Mouse (Mus musculus) midbrain, postnatal 0 days (tissue): ENCODE measurements at regions not wholly inside any gene's neighbourhood (a gene's known extent, or its start where the extent isn't known, plus 50 kb on each side); places are given as distances from the start of the nearest gene placed in this dataset.

Source experiments
- ATAC-seq: fragments of 200-750 bp; cut with Nextera tagmentation; 2 replicates; pipeline ENCODE4 v1.8.0; 2017; ENCODE audit warnings: moderate number of reproducible peaks, mild to moderate bottlenecking, moderate TSS enrichment, moderate library complexity; ENCODE audit not compliant: low FRiP score
- DNase-seq: peaks from one replicate; pipeline ENCODE4 v3.0.0-alpha.2; 2015; ENCODE audit warnings: low spot score
- H3K27ac ChIP-seq: fragments of 300-500 bp; sonication (generic); 2 replicates; pipeline ENCODE4 v1.5.1; 2014; ENCODE audit warnings: low read depth, mild to moderate bottlenecking, low read length, mixed read lengths
- H3K27me3 ChIP-seq: fragments of 300-500 bp; sonication (generic); 2 replicates; pipeline ENCODE4 v1.6.1; 2014; ENCODE audit warnings: low read length, control low read depth, mixed read lengths; ENCODE audit not compliant: insufficient read depth
- H3K36me3 ChIP-seq: fragments of 300-500 bp; sonication (generic); 2 replicates; pipeline ENCODE4 v1.6.1; 2014; ENCODE audit warnings: low read length, control low read depth, mixed read lengths; ENCODE audit not compliant: insufficient read depth
- H3K4me1 ChIP-seq: fragments of 300-500 bp; sonication (generic); 2 replicates; pipeline ENCODE4 v1.6.1; 2014; ENCODE audit warnings: mild to moderate bottlenecking, control low read depth, antibody characterized with exemption, low read length, mixed read lengths; ENCODE audit not compliant: insufficient read depth
- H3K4me2 ChIP-seq: fragments of 300-500 bp; sonication (generic); 2 replicates; pipeline ENCODE4 v1.6.1; 2014; ENCODE audit warnings: low read depth, mild to moderate bottlenecking, low read length, mixed read lengths; ENCODE audit not compliant: poor library complexity, severe bottlenecking
- H3K4me3 ChIP-seq: fragments of 300-500 bp; sonication (generic); 2 replicates; pipeline ENCODE4 v1.5.1; 2014; ENCODE audit warnings: low read depth, mild to moderate bottlenecking, low read length, moderate library complexity
- H3K9ac ChIP-seq: fragments of 300-500 bp; sonication (generic); replicated peaks from 2 replicates; pipeline ENCODE4 v1.6.1; 2014; ENCODE audit warnings: mild to moderate bottlenecking, low read length, moderate library complexity, mixed read lengths; ENCODE audit not compliant: poor library complexity, severe bottlenecking
- H3K9me3 ChIP-seq: fragments of 300-500 bp; sonication (generic); 2 replicates; pipeline ENCODE4 v1.6.1; 2016; ENCODE audit warnings: low read length, control low read depth
- CTCF ChIP-seq: IDR thresholded peaks from 2 replicates; pipeline ENCODE4 v1.5.1; 2016; ENCODE audit warnings: antibody characterized with exemption, mild to moderate bottlenecking
- WGBS: fragments of 180-500 bp; shearing (Covaris S2); extraction: QIAGEN DNeasy Blood & Tissue Kit; methylation state at CpG from one replicate; pipeline ENCODE4 v1.1.7; 2014; 5-methylcytosine and 5-hydroxymethylcytosine counted together

DNA sequence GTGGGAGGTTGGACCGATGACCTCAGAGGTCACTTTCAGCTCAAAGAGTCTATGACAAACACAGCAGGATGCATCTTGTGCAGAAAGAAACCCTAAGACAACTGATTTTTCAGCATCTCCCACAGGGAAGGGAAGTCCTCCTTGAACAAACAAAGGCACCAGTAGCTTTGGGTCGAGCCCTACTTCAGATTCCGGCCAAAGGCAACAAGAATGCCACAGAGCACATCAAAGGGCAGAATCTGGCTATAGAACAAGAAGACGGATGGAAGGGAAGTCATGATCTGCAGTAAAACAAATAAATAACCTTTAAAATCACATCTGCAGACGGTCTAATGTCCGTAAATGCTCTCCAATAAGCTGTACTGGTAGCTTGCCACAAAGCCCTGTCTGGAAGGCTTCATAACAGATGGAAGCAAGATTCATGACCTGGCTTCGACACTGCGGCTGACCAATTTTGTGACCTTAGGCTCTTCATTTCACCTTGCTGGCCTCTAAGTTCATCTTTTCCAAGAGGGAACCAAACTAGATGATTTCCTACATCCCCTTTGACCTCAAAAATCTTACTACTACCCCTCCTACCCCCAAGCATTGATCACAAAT, 630.4 kb upstream of the A1bg start:
- Histone ChIP-seq H3K9ac (no peak overlapping the region), H3K27me3 (no peaks in the 10 kb centered on the region), H3K4me1 (no peaks in the 10 kb centered on the region), H3K36me3 (no peaks in the 10 kb centered on the region), H3K27ac (no peak overlapping the region), H3K9me3 (no peaks in the 10 kb centered on the region), H3K4me2 (no peak overlapping the region), H3K4me3 (no peak overlapping the region)
- no peak for TF ChIP-seq CTCF
- no peak for ATAC-seq
- no peak for DNase-seq
- WGBS, result 57% methylated on average over 8 of the region's 8 CpGs

GRCm38 (mm10) chr15:61551206-61551605, 628.4 kb upstream of the A1bg start:
- DNase-seq, result no peak
- 89% methylated on average over 5 of the region's 5 CpGs for WGBS
- no peaks in the 10 kb centered on the region for H3K36me3 ChIP-seq
- no peaks in the 10 kb centered on the region for H3K9me3 ChIP-seq
- H3K9ac ChIP-seq, result no peak overlapping the region
- no peak overlapping the region for H3K4me2 ChIP-seq
- H3K27me3 ChIP-seq, result no peaks in the 10 kb centered on the region
- no peak for ATAC-seq
- H3K27ac ChIP-seq, result no peak overlapping the region
- no peak overlapping the region for H3K4me3 ChIP-seq
- no peak for TF ChIP-seq CTCF
- H3K4me1 ChIP-seq, result no peaks in the 10 kb centered on the region

DNA sequence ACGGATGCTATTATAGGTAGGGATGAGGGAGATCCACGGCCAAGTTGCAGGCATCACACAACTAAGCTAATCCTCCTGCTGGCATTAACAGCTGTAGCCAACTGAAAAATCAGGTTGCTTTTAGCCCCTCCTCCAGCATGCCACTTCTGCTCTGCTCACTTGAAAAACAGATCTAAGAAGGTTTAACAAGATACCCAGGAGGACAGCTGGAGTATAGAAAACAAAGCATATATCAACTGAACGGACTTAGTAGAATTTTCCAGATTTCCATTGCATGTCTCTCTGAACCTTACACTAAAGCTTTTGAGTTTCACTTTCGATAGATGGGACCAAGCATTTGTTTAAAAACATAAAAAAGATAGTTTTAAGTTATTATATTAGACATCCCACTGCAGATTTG, 625.6 kb upstream of the A1bg start:
- TF ChIP-seq CTCF, result no peak
- no peak for DNase-seq
- WGBS, result 64% methylated on average over 4 of the region's 4 CpGs
- Histone ChIP-seq H3K9ac (no peak overlapping the region), H3K27ac (no peak overlapping the region), H3K27me3 (no peaks in the 10 kb centered on the region), H3K4me3 (no peak overlapping the region), H3K36me3 (no peaks in the 10 kb centered on the region), H3K4me2 (no peak overlapping the region), H3K9me3 (no peaks in the 10 kb centered on the region), H3K4me1 (no peaks in the 10 kb centered on the region)
- no peak for ATAC-seq

DNA sequence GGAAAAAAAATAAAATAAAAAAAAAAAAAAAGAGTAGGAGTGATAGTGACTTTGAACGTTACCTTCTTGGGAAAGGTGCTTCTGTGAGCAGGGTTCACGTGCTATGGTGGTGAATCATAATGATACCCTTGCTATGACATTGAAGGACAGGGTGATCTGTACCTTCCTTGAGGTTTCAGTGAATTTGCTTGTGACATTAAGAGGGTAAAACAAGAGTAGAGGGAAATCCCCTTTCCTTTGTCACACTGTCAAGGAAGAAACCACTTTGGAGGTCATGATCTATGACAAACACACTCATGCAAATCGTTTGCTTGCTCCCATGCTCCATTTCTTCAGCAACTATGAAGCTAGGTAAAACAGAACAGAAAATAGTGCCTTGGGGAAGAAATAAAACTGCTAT, 623.8 kb upstream of the A1bg start:
- H3K4me3 ChIP-seq, result no peak overlapping the region
- H3K4me1 ChIP-seq, result no peaks in the 10 kb centered on the region
- no peaks in the 10 kb centered on the region for H3K27me3 ChIP-seq
- H3K27ac ChIP-seq, result no peak overlapping the region
- no peak overlapping the region for H3K9ac ChIP-seq
- no peak for ATAC-seq
- H3K4me2 ChIP-seq, result no peak overlapping the region
- TF ChIP-seq CTCF, result no peak
- 91% methylated on average over 3 of the region's 3 CpGs for whole genome bisulfite sequencing
- no peaks in the 10 kb centered on the region for H3K36me3 ChIP-seq
- no peak for DNase-seq
- no peaks in the 10 kb centered on the region for H3K9me3 ChIP-seq

DNA sequence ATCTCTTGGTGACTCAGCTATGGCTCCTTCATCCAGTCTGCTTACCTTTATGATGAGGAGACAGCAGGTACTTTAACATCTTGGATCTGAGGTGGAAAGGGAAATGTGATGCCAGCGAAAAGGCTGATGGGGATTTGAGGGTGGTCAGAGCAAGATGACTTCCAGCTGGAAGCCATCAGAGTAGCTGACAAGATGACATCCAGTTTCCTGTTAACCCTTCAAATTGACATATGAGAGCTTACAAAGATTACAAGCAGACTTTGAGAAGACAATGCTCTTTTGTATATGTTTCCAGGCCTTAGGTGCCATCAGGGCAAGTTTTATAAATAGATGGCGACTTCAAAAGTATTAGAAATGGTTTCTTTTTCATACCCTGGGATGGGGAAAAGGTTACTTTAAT, 621.3 kb upstream of the A1bg start:
- no peaks in the 10 kb centered on the region for H3K9me3 ChIP-seq
- H3K4me2 ChIP-seq, result no peak overlapping the region
- no peaks in the 10 kb centered on the region for H3K4me1 ChIP-seq
- no peak overlapping the region for H3K9ac ChIP-seq
- no peak for TF ChIP-seq CTCF
- no peak for DNase-seq
- no peak overlapping the region for H3K4me3 ChIP-seq
- no peak for ATAC-seq
- 82% methylated on average over 2 of the region's 2 CpGs for WGBS
- no peaks in the 10 kb centered on the region for H3K27me3 ChIP-seq
- no peak overlapping the region for H3K27ac ChIP-seq
- no peaks in the 10 kb centered on the region for H3K36me3 ChIP-seq

DNA sequence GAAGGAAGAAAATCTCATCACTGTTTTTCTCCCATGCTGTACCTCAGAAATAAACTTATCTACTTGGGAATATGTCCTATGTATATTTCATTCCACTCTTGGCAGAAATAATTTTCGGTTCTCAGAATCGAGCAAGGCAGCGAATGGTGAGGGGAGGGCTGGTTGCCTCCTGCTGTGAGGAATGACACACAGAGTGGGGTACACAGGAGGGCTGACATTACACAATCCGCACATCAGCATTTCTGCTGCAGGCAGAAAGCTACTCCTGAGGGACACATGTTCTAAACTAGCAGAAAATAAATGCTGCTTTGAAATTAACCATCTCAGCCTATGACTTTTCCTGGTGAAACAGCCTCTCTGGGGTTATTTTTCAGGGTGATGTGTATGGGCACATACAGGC, 618.8 kb upstream of the A1bg start:
- 38% methylated on average over 4 of the region's 4 CpGs for WGBS
- DNase-seq, result no peak
- H3K4me2 ChIP-seq, result no peak overlapping the region
- H3K27me3 ChIP-seq, result no peaks in the 10 kb centered on the region
- no peak overlapping the region for H3K27ac ChIP-seq
- H3K9ac ChIP-seq, result no peak overlapping the region
- no peak for TF ChIP-seq CTCF
- H3K4me3 ChIP-seq, result no peak overlapping the region
- no peak; the same call in 1 of the 2 replicates for ATAC-seq
- H3K9me3 ChIP-seq, result no peaks in the 10 kb centered on the region
- no peaks in the 10 kb centered on the region for H3K4me1 ChIP-seq
- H3K36me3 ChIP-seq, result no peaks in the 10 kb centered on the region
